Mouse (Mus musculus): ENCODE data around the gene Ptma. TPM values are rescaled to one million over a fixed set of nuclear protein-coding genes. Genes with fewer than 3 reads are reported as not detected.

Ptma gene
- polyA plus RNA-seq, 2 experiments from 2014 or later = 2,967 to 3,416 TPM

- no peak for ATAC-seq
Measured at GRCm38 (mm10) chr1:86551877-86552276, 25.4 kb downstream of the Ptma start.

DNA sequence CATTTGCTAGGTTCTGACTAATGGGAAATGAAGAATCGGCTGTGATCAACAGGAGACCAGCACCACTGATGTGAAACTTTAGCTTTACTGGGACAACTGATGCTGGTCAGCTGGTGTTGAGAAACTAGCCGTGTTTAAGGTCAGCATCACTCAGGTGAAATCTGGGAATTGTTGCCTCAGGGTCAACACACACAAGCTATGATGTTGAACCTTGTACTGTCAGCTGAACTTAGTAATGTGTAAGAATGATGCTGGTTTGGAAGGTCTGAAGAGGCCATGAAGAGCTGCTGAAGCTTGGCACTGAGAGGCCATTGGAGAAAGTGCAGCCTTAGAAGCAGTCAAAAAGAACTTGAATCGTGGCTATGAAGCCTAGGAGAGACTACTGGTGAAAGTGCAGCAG lies 29.1 kb downstream of the Ptma start:
- ATAC-seq = no peak

DNA sequence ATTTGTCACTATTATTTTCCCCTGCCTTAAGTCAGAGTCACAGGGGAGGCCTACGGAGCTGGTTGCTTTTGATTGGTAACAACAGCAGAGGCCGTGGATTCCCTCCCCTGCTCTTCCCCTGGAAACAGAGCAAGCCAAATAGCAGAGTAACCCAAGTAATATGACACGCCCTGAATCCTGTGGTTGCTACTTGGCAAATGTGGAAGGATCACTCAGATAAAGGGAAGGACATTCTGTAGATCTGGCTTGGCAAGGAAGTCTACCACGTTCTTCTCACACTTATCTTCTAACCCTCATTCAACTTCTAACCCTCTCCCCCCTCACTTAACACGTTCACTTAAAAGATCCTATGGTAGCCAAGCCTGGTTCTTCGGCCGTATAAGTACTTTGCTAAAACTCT lies 31.3 kb downstream of the Ptma start:
- ATAC-seq = no peak

- ATAC-seq = no peak
Measured at GRCm38 (mm10) chr1:86559232-86559631, 32.7 kb downstream of the Ptma start.

DNA sequence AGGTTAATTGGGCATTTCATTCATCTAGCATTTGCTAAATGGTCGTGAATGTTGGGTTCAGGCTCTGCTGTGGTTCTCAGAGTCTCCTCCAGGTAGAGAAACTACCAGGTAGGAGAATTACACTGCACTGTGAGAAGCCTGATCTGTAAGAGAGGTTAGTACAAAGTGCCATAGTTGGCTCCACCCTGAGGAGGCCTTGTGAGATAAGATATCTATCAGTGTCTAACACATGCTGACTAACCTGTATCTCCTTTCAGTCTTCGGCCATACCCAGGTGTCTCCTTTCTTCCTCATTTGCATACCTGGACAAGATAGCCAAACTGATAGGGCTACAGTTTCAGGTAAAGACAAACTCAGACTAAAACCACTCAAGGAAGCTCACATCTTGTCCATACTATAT lies 36.1 kb downstream of the Ptma start:
- no peak for ATAC-seq

DNA sequence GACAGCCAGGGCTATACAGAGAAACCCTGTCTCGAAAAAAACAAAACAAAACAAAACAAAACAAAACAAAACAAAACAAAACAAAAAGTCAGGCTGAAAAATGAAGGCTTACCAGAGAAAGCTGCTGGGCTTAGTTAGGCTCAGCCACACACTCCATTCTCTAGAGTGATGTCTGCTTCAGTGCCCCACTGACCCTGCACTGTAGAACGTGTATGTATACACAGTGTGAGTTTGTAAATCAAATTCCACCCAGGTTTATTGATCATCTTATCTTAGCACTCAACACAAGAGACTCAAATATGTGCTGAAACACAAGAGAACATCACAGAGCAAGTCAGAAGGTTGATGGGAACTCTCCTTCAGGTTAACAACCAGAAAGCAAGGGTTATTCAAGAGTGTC lies 41.9 kb downstream of the Ptma start:
- ATAC-seq = no peak

DNA sequence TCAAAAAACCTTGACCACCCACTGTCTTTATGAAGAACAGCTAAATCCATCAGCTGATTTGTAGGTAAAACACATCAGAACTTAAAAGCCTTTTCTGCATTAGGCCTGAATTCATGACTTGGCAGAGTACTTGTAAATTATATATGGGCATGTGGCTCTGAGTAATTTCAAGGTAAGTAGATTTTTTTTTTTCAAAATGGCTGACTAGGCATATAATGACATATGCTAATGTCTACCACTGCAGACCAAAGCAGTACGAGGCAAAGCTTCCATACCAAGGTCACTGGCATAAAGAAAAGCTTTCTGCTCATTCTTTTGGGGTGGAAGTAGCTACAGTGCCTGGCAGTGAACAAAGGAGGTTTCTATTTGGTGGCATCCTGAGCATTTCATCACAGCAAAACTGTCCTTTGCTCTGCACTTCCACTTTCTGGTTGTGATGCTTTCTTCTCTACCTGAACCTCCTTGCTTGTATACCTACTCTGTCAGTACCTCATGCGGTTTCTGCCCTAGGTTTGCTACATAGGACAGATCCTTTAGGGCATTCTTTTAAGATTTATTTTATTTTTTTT lies 42.9 kb downstream of the Ptma start:
- no peak for ATAC-seq

DNA sequence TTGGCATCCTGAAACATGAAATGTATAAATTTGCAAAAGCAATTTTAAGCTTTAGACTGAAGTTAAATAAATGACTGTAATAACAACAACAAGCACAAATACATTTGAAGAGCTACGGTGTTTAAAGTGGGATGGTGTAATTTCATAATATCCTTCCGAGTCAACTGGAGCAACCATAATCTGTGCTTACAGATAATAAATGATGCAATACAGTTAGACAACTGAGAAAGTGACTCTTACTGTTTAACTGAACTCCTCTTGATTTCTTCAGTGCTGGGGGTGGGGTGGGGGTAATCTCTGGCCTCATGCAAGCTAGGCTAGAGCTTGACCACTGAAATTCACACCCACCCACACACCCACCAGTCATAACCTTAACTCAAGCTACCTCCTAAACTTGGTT lies 44.9 kb downstream of the Ptma start:
- ATAC-seq = no peak

GRCm38 (mm10) chr1:86571941-86572340 lies 45.4 kb downstream of the Ptma start:
- ATAC-seq = no peak

Other genes starting within 250 kb of the Ptma start
- under 1 TPM in 1 of 2 experiments, not detected in 1; 0.18 TPM for gene B3gnt7, start 223.9 kb upstream of the Ptma start, polyA plus RNA-seq (2017; shearing (Covaris generic))
- 100 to 1,000 TPM; 383 to 392 TPM for gene Ncl, start 167.3 kb upstream of the Ptma start, polyA plus RNA-seq (2017; shearing (Covaris generic))
- 1 to 10 TPM in 1 of 2 experiments, under 1 TPM in 1; 0.38 to 3.9 TPM for gene Nmur1, start 100.5 kb upstream of the Ptma start, polyA plus RNA-seq (2017; shearing (Covaris generic))
- gene Tex44, start 100.4 kb upstream of the Ptma start, polyA plus RNA-seq (2017; shearing (Covaris generic)) = not detected
- gene Pde6d, start 55.9 kb downstream of the Ptma start, polyA plus RNA-seq (2017; shearing (Covaris generic)) = 10 to 100 TPM; 17.1 to 22.3 TPM
- 10 to 100 TPM; 13.9 to 18.2 TPM for gene Cops7b, start 56.2 kb downstream of the Ptma start, polyA plus RNA-seq (2017; shearing (Covaris generic))
- gene Nppc, start 143.8 kb downstream of the Ptma start, polyA plus RNA-seq (2017; shearing (Covaris generic)) = not detected
- gene Dis3l2, start 177.1 kb downstream of the Ptma start, polyA plus RNA-seq (2017; shearing (Covaris generic)) = 10 to 100 TPM; 18.9 to 20.4 TPM

Measured in activated CD4-positive, CD25-positive, alpha-beta regulatory T cell, adult 4 months (primary cell).